Mouse (Mus musculus) CD4-positive helper T cell, adult 2 months (primary cell): Measurements from ENCODE around the gene Gm9844.
"Not testable (repeated sequence)": the region's sequence is repeated elsewhere in the genome, so short reads cannot be mapped to it uniquely, and the experiment has no call there.

Source experiments
- DNase-seq: peaks from one replicate; pipeline ENCODE4 v3.0.0-alpha.2; 2012; ENCODE audit warnings: low read depth, missing footprints, low spot score

Gene Gm9844

GRCm38 (mm10) chr7:24861913-24862312 is at the start of gene Gm9844:
TSS of gene Gm9844 (plus strand) at chr7:24862213.
- DNase-seq = no peak

- peak; percentile 75 for DNase-seq
Observed at GRCm38 (mm10) chr7:24817502-24817901, 44.5 kb upstream of the Gm9844 start.

GRCm38 (mm10) chr7:24824452-24824851 is 37.6 kb upstream of the Gm9844 start:
- no peak for DNase-seq

- no peak for DNase-seq
Observed at GRCm38 (mm10) chr7:24827181-24827580, 34.8 kb upstream of the Gm9844 start.

- peak; percentile 32 for DNase-seq
Observed at GRCm38 (mm10) chr7:24838732-24839409, 23.1 kb upstream of the Gm9844 start.

GRCm38 (mm10) chr7:24839410-24839808 is 22.6 kb upstream of the Gm9844 start:
- peak; percentile 29 for DNase-seq

GRCm38 (mm10) chr7:24840331-24840730 is 21.7 kb upstream of the Gm9844 start:
- DNase-seq = no peak

- DNase-seq = no peak
Observed at GRCm38 (mm10) chr7:24841009-24841408, 21.0 kb upstream of the Gm9844 start.

- DNase-seq = no peak
Observed at GRCm38 (mm10) chr7:24844144-24844543, 17.9 kb upstream of the Gm9844 start.

GRCm38 (mm10) chr7:24845181-24845580 is 16.8 kb upstream of the Gm9844 start:
- no peak for DNase-seq

- DNase-seq = peak; percentile 64
Observed at GRCm38 (mm10) chr7:24845713-24846112, 16.3 kb upstream of the Gm9844 start.

- not testable (repeated sequence) for DNase-seq
Observed at GRCm38 (mm10) chr7:24846576-24846975, 15.4 kb upstream of the Gm9844 start.

GRCm38 (mm10) chr7:24850162-24850561 is 11.9 kb upstream of the Gm9844 start:
- peak; percentile 14 for DNase-seq

GRCm38 (mm10) chr7:24850899-24851303 is 11.1 kb upstream of the Gm9844 start:
- DNase-seq = no peak

GRCm38 (mm10) chr7:24851596-24852325 is 10.3 kb upstream of the Gm9844 start:
- DNase-seq = no peak

GRCm38 (mm10) chr7:24852557-24853232 is 9.3 kb upstream of the Gm9844 start:
- DNase-seq = no peak

- no peak for DNase-seq
Observed at GRCm38 (mm10) chr7:24853233-24853563, 8.8 kb upstream of the Gm9844 start.

GRCm38 (mm10) chr7:24853695-24854094 is 8.3 kb upstream of the Gm9844 start:
- DNase-seq = no peak

GRCm38 (mm10) chr7:24856460-24857120 is 5.4 kb upstream of the Gm9844 start:
- DNase-seq = no peak

- no peak for DNase-seq
Observed at GRCm38 (mm10) chr7:24859234-24859633, 2.8 kb upstream of the Gm9844 start.

- DNase-seq = no peak
Observed at GRCm38 (mm10) chr7:24862853-24863252, 840 bp downstream of the Gm9844 start.

GRCm38 (mm10) chr7:24864156-24864555 is 2.1 kb downstream of the Gm9844 start:
- no peak for DNase-seq
